Mouse (Mus musculus) kidney, embryonic 15.5 days (tissue): ENCODE data around the gene Idh1. TPM values are rescaled to one million over a fixed set of nuclear protein-coding genes. Genes with fewer than 3 reads are reported as not detected.
"Not testable (repeated sequence)": the region's sequence is repeated elsewhere in the genome, so short reads cannot be mapped to it uniquely, and the experiment has no call there.

Experiments
- ATAC-seq: fragments of 200-750 bp; cut with Nextera tagmentation; replicated peaks from 2 replicates; pipeline ENCODE4 v1.8.0; 2017; ENCODE audit warnings: moderate TSS enrichment; ENCODE audit not compliant: low FRiP score
- H3K27ac ChIP-seq: fragments of 300-500 bp; sonication (generic); 2 replicates; pipeline ENCODE4 v1.5.1; 2015; ENCODE audit warnings: mild to moderate bottlenecking, inconsistent platforms
- H3K27me3 ChIP-seq: fragments of 300-500 bp; sonication (generic); 2 replicates; pipeline ENCODE4 v1.6.1; 2015; ENCODE audit warnings: inconsistent platforms
- H3K36me3 ChIP-seq: fragments of 300-500 bp; sonication (generic); 2 replicates; pipeline ENCODE4 v1.6.1; 2015; ENCODE audit warnings: inconsistent platforms
- H3K4me1 ChIP-seq: fragments of 300-500 bp; sonication (generic); 2 replicates; pipeline ENCODE4 v1.6.1; 2015; ENCODE audit warnings: inconsistent platforms
- H3K4me2 ChIP-seq: fragments of 300-500 bp; sonication (generic); 2 replicates; pipeline ENCODE4 v1.6.1; 2015; ENCODE audit warnings: moderate library complexity, mild to moderate bottlenecking, inconsistent platforms
- H3K4me3 ChIP-seq: fragments of 300-500 bp; sonication (generic); replicated peaks from 2 replicates; pipeline ENCODE4 v1.5.1; 2015; ENCODE audit warnings: mild to moderate bottlenecking, inconsistent platforms
- H3K9ac ChIP-seq: fragments of 300-500 bp; sonication (generic); 2 replicates; pipeline ENCODE4 v1.6.1; 2015; ENCODE audit warnings: mild to moderate bottlenecking, inconsistent platforms
- H3K9me3 ChIP-seq: fragments of 300-500 bp; sonication (generic); replicated peaks from 2 replicates; pipeline ENCODE4 v1.6.1; 2016; ENCODE audit warnings: inconsistent platforms
- WGBS: fragments of 180-500 bp; shearing (Covaris S2); methylation state at CpG from one replicate; pipeline ENCODE4 v1.1.7; 2015; ENCODE audit warnings: mixed read lengths; 5-methylcytosine and 5-hydroxymethylcytosine counted together
- polyA plus RNA-seq: library from polyadenylated mRNA; unstranded; fragments of >200 nt; fragmentation: Nextera tagmentation; extraction: Ambion mirVana; gene quantifications from 2 replicates; pipeline ENCODE4 v1.2.1, GENCODE M21; 2015

Gene Idh1
- 231 and 232 TPM in 2 replicates for polyA plus RNA-seq

DNA sequence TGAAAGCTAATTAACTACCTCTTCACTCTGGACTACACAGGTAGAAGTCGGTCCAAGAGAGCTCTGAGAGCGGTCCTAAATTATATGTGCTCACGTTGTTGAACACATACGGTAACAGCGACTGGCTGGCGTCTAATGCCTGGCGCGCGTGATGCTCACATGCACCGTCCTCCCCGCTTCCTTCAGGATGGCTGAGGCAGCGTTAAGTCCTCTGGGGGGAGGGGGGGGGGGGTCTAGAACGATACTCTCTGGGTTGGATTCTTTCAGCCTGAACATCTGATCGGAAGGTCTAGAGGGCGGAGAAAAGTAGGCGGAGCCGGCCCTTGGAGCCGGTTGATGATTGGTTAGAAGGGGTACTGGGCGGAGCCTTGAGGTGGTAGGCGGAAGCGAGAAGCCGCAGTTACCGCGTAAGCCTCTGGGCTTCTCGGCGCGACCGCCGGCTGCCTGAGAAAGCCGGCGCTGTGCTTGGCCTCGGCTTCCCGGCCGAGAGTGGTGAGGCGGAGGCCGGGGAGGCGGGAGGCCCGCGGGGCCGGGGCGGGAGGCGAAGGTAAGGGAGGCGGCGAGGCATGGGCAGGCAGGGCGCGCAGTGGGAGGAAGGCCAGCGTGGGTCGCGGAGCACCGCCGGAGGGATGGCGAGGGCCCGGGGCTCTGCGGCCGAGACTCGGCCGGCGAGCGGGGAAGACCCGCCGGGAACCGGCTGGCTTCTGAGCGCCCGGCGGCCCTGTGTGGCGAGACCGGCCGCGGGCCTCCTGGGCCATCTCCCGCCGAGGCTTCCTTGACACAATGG is at the start of gene Idh1, which contains the start of gene Pikfyve:
Gene Idh1, minus strand, starts transcription at position 214 of the 787 bp plus-strand sequence.
Gene Pikfyve, plus strand, starts transcription at position 397 of the 787 bp plus-strand sequence.
- Histone ChIP-seq H3K4me1 (peaks cover 16% of the 10 kb centered on the region), H3K27ac (peak within 1 kb of the TSS; percentile 91), H3K9ac (peak within 1 kb of the TSS; percentile 90), H3K4me2 (peak within 1 kb of the TSS; percentile 69), H3K4me3 (peak within 1 kb of the TSS; percentile 100), H3K27me3 (no peaks in the 10 kb centered on the region), H3K9me3 (no peaks in the 10 kb centered on the region), H3K36me3 (peaks cover 9% of the 10 kb centered on the region)
- WGBS, result under 1% methylated on average over 66 of the region's 71 CpGs
- ATAC-seq, result peak; percentile 97

DNA sequence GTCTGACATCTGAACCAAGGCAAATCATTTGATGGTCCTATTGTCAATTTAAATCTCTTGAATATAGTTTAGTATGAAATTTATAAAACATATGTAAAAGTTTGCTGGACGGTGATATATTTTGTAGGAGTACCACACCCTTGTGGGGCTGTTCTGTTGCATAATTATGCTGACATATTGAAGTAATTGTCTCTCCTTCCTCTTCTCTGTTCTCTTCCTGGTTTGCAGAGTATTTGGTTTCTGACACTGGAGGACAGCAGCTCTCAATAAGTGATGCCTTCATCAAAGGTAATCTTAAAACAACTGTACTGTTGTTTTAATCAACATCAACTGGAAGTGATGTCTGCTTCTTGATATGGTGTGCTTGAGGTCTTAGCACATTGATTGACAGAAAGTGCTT is 44.3 kb upstream of the Idh1 start:
- 95% methylated on average over 1 of the region's 1 CpGs for WGBS
- Histone ChIP-seq H3K9me3 (no peaks in the 10 kb centered on the region), H3K27me3 (no peaks in the 10 kb centered on the region), H3K4me2 (no peak overlapping the region), H3K36me3 (peaks cover 21% of the 10 kb centered on the region), H3K27ac (no peak overlapping the region), H3K4me1 (no peaks in the 10 kb centered on the region), H3K4me3 (no peak overlapping the region), H3K9ac (no peak overlapping the region)
- no peak for ATAC-seq

DNA sequence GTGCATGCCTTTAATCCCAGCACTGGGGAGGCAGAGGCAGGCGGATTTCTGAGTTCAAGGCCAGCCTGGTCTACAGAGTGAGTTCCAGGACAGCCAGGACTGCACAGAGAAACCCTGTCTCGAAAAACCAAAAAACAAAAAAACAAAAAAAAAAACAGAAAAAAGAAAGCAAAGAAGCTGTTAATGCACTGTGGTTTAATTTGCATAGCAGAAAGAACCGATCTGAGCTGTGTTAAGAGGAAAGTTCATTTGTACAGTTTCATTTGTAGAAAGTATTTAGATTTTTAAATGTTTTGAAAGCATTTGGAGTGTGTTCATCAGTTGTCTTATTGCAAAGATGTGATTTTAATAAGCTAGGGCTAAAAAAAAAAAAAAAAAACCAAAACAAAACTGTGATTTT is 43.5 kb upstream of the Idh1 start:
- peaks cover 16% of the 10 kb centered on the region for H3K36me3 ChIP-seq
- WGBS, result 91% methylated on average over 3 of the region's 3 CpGs
- not testable (repeated sequence) for H3K4me1 ChIP-seq, H3K9ac ChIP-seq, H3K27ac ChIP-seq, ATAC-seq, H3K4me3 ChIP-seq, H3K27me3 ChIP-seq, H3K4me2 ChIP-seq, H3K9me3 ChIP-seq

DNA sequence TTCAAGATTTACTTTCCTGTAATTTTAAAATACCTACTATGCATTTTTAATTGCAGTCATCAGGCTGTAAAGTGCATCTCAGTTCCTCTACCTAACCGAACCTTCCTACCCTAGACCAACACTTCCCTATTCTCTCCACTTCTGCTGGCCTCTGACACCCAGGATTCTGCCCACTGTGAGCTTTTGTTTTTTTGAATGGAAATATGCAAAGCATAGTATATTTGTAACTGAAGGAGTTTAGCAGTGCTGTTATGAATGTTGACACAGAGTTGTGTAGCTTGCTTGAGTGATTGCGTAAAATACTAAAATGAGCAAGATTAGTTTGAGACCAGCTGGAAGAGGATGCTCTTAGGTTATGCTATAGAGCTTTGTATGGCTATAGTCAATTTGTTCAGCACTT is 41.4 kb upstream of the Idh1 start:
- ATAC-seq, result no peak
- Histone ChIP-seq H3K27me3 (no peaks in the 10 kb centered on the region), H3K36me3 (peaks cover 28% of the 10 kb centered on the region), H3K4me1 (no peaks in the 10 kb centered on the region), H3K4me3 (no peak overlapping the region), H3K4me2 (no peak overlapping the region), H3K27ac (no peak overlapping the region), H3K9me3 (no peaks in the 10 kb centered on the region), H3K9ac (no peak overlapping the region)
- 90% methylated on average over 2 of the region's 2 CpGs for WGBS

DNA sequence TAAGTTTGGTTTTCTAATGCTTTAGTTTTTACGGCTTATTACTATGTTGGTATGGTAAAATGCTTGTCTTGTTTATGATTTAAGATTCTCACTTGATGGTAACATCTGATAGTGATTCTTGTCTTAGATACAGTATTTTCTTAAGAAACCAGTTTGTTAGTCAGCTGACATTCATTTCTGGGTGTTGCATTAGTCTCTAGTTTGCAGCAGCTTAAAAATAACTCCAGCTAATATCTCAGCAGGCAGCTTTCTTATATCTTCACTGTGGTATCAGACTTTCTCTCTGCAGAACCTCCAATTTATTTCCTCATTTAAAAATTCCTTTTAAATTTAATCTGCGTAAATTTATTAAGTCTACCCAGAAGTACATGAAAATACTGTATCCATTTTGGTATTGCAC is 37.4 kb upstream of the Idh1 start:
- Histone ChIP-seq H3K36me3 (peaks cover 55% of the 10 kb centered on the region), H3K9ac (no peak overlapping the region), H3K9me3 (no peaks in the 10 kb centered on the region), H3K27me3 (no peaks in the 10 kb centered on the region), H3K4me3 (no peak overlapping the region), H3K27ac (no peak overlapping the region), H3K4me2 (no peak overlapping the region), H3K4me1 (no peaks in the 10 kb centered on the region)
- 93% methylated on average over 2 of the region's 2 CpGs for WGBS
- ATAC-seq, result no peak

DNA sequence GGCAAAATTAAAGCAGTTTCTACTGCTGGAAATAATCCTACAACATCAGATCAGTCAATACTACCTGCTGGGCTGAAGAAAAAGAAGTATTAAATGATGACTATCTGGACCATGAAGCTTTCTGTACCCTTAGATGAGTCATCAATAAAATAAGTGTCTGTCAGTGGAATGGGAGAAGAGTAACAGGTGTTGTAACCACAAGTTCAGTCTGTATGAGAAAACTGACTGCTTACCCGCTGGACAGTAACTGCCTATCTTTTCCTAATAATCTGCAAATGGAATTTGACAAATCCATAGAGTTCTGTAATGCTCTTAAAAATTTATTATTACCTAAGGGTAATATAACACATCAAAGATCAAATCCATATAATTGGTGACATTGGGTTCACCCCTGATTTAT is 31.7 kb upstream of the Idh1 start:
- Histone ChIP-seq H3K4me2 (no peak overlapping the region), H3K9ac (no peak overlapping the region), H3K9me3 (no peaks in the 10 kb centered on the region), H3K27me3 (no peaks in the 10 kb centered on the region), H3K4me3 (no peak overlapping the region), H3K4me1 (no peaks in the 10 kb centered on the region), H3K36me3 (peaks cover 53% of the 10 kb centered on the region), H3K27ac (no peak overlapping the region)
- ATAC-seq, result no peak
- WGBS, result 95% methylated on average over 1 of the region's 1 CpGs

DNA sequence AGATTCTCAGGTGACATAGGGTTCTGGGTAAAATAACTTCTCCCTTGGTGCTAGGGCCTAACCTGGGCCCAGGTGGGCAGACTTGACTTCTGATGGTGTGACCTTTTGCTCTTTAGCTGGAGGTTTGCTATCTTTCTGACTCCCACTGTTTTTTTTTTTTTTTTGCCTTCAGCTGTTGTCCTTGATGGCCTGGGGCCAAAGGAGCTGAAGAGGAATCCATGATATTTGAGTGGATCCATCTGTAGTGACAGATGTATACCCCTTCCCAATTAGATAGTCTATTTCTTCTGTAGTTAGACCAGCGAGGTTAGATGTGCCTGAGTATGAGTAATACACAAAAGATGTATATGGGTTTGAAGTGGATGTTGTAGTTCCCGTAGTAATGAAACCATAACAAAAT is 31.3 kb upstream of the Idh1 start:
- H3K36me3 ChIP-seq, result peaks cover 50% of the 10 kb centered on the region
- H3K4me3 ChIP-seq, result no peak overlapping the region
- H3K9ac ChIP-seq, result no peak overlapping the region
- ATAC-seq, result no peak
- no peak overlapping the region for H3K27ac ChIP-seq
- H3K9me3 ChIP-seq, result no peaks in the 10 kb centered on the region
- H3K4me1 ChIP-seq, result no peaks in the 10 kb centered on the region
- 89% methylated on average over 2 of the region's 2 CpGs for WGBS
- no peaks in the 10 kb centered on the region for H3K27me3 ChIP-seq
- H3K4me2 ChIP-seq, result no peak overlapping the region

DNA sequence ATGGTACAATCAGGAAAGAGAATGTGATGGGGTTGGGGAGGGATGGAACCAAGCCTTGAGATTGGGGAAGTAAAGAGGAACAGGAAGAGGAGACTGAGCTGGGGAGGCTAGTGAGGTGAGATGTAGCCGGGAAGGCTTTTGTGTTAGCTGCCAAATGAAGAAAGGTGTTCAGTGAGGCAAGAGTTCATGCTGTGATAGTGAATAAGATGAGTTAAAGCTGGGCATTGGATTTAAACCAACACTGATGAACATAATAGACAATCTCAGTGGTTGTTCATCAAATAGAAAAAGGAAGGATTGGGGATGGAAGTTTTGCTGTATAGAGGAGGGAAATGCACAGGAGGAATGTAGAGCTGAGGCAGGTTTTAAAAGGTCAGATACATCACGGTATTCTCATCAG is 26.9 kb upstream of the Idh1 start:
- H3K36me3 ChIP-seq, result peaks cover 58% of the 10 kb centered on the region
- no peaks in the 10 kb centered on the region for H3K4me1 ChIP-seq
- ATAC-seq, result no peak
- H3K27ac ChIP-seq, result no peak overlapping the region
- no peak overlapping the region for H3K9ac ChIP-seq
- 87% methylated on average over 2 of the region's 2 CpGs for WGBS
- no peaks in the 10 kb centered on the region for H3K27me3 ChIP-seq
- H3K4me2 ChIP-seq, result no peak overlapping the region
- peaks cover 10% of the 10 kb centered on the region for H3K9me3 ChIP-seq
- no peak overlapping the region for H3K4me3 ChIP-seq

DNA sequence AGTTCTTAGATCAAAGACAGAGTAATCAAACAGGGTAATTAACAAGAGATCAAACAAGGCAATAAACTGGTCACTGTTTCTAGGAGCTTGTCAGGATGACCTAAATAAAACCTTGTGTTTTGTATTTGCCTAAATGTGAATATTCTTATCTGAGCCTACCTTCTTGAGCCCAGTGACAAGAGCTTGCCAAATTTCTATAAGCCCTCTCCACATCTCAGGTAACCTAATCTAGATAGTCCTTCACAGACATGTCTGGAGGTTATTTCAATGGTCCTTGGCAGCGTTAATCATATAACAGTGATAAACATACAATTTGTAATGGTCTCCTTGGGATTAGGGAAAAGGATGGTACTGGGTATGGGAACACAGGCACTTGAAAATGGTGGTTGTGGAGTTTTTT is 18.0 kb upstream of the Idh1 start:
- Histone ChIP-seq H3K4me3 (no peak overlapping the region), H3K27me3 (no peaks in the 10 kb centered on the region), H3K27ac (no peak overlapping the region), H3K9me3 (no peaks in the 10 kb centered on the region), H3K4me2 (no peak overlapping the region), H3K36me3 (peaks cover 61% of the 10 kb centered on the region), H3K9ac (no peak overlapping the region), H3K4me1 (no peaks in the 10 kb centered on the region)
- ATAC-seq, result no peak
- 73% methylated on average over 1 of the region's 1 CpGs for WGBS

DNA sequence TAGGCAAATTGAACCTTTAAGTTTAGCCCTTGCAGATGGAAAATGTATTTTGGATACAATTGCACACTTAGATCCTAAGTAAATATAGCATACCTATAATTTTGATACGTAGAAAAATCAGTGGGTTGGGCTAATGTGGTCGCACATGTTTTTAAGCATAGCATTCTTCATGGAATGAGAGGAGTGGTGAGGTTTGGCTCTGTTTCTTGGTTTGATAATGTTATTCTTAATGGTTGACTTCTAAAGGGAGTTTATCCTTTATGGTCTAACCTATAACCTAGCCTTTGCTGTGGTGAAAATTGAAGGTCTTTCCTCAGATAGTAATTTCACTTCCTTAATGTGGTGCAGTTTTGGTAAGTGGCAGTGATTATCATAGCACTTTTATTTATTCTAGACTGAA is 12.6 kb upstream of the Idh1 start:
- Histone ChIP-seq H3K36me3 (peaks cover 38% of the 10 kb centered on the region), H3K9me3 (no peaks in the 10 kb centered on the region), H3K27me3 (no peaks in the 10 kb centered on the region), H3K27ac (no peak overlapping the region), H3K9ac (no peak overlapping the region), H3K4me1 (no peaks in the 10 kb centered on the region), H3K4me3 (no peak overlapping the region), H3K4me2 (no peak overlapping the region)
- 94% methylated on average over 2 of the region's 2 CpGs for WGBS
- no peak for ATAC-seq

DNA sequence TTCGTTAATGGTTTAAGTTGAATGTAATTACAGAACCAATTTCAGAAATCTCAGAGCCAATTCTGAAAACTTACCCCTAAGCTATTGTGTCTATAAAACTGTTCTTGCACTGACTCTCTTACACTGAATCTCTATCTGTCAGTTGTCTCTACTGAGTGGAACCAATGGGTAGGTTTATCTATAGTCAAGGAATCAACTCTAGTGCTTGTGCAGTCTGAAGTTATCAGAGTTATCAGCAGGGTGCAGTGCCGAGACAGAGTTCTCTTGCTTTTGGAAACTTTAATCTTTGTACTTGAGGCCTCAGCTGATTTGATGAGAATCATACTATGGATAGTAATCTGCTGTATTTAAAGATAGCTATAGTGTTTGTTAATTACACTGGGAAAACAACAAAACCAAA is 12.1 kb upstream of the Idh1 start:
- Histone ChIP-seq H3K4me2 (no peak overlapping the region), H3K27me3 (no peaks in the 10 kb centered on the region), H3K4me3 (no peak overlapping the region), H3K27ac (no peak overlapping the region), H3K9ac (no peak overlapping the region), H3K9me3 (no peaks in the 10 kb centered on the region), H3K4me1 (no peaks in the 10 kb centered on the region), H3K36me3 (peaks cover 38% of the 10 kb centered on the region)
- ATAC-seq, result no peak
- 87% methylated on average over 2 of the region's 2 CpGs for WGBS

DNA sequence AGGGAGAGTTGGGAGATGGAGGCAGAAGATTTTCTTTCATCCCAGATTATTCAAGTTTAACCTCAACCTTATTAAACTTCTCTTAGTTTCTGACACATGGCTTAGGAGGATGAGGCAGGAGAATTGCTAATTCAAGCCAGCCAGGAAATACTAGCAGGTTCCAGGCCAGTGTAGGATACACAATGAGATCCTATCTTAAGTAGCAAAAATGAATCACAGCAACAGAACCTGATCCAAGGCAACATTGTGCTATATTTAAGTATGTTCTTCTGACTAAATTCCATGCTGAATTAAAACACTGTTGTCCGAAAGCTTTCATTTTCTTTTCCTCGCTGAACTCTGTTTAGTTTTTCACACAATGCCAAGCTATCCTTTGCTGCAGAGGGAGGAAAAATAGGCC is 6.9 kb upstream of the Idh1 start:
- WGBS, result 94% methylated on average over 2 of the region's 2 CpGs
- Histone ChIP-seq H3K27me3 (no peaks in the 10 kb centered on the region), H3K9me3 (no peaks in the 10 kb centered on the region)

DNA sequence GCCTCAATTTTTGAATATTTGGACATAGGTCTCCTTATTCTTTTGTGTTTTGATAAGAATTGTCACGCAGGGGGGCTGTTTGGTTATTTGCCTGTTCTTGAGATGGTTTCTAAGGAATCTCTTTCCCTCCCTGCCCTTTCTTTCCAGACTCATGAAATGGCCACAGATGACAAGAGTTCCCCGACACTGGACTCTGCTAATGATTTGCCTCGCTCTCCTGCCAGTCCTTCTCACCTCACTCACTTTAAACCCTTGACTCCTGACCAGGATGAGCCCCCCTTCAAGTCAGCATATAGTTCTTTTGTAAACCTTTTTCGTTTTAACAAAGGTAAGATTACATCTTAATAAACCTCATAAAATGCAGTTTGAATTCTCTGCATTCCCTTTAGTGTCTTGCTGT is 3.9 kb upstream of the Idh1 start:
- H3K4me3 ChIP-seq, result no peak overlapping the region
- H3K27ac ChIP-seq, result no peak overlapping the region
- ATAC-seq, result no peak
- 81% methylated on average over 4 of the region's 4 CpGs for WGBS
- no peaks in the 10 kb centered on the region for H3K27me3 ChIP-seq
- H3K9me3 ChIP-seq, result no peaks in the 10 kb centered on the region
- no peak overlapping the region for H3K4me2 ChIP-seq
- H3K36me3 ChIP-seq, result peaks cover 36% of the 10 kb centered on the region
- H3K9ac ChIP-seq, result no peak overlapping the region
- peaks cover 16% of the 10 kb centered on the region for H3K4me1 ChIP-seq

More for the DNA sequence above, 6.9 kb upstream of the Idh1 start:
- peaks cover 51% of the 10 kb centered on the region for H3K36me3 ChIP-seq
- no peak for ATAC-seq
- no peak overlapping the region for H3K4me2 ChIP-seq
- H3K27ac ChIP-seq, result no peak overlapping the region
- no peak overlapping the region for H3K9ac ChIP-seq
- H3K4me1 ChIP-seq, result 0 out of 2 replicates have a peak, but pooled peaks cover 2% of the 10 kb centered on the region
- H3K4me3 ChIP-seq, result no peak overlapping the region
